Mouse (Mus musculus): ENCODE data around the gene Depdc5.
"Not testable (repeated sequence)": the region's sequence is repeated elsewhere in the genome, so short reads cannot be mapped to it uniquely, and the experiment has no call there.

The Depdc5 gene

DNA sequence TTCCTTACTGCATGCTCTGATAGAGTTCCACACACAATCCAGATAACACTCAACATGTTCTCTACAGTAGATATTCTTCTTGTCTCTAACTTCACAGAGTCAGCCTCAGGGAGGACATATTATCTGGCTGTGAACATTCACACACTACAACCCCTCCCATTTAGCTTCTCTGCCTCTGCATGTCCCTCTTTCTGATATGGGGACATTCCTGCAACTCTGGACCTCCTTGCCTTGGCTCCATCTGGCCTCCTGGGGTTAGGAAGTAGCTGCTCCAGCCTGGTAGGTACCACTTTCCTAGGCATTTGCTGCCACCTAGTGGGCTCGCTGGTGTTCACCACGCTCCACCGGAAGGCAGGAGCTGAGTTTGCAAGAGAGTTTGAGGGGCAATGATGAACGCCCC is 169.6 kb downstream of the Depdc5 start:
- peak; percentile 91 for DNase-seq

DNA sequence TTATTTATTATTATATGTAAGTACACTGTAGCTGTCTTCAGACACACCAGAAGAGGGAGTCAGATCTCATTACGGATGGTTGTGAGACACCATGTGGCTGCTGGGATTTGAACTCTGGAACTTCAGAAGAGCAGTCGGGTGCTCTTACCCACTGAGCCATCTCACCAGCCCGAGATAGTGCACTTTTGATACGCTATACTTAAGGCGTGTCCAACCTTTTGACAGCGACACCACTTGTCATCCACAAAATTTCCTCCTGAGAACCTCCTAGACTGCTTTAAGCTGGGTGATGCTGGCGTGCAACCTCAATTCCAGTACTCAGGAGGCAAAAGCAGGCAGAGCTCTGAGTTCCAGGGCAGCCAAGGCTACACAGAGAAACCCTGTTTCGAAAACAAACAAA is 170.1 kb downstream of the Depdc5 start:
- DNase-seq, result not testable (repeated sequence)

DNA sequence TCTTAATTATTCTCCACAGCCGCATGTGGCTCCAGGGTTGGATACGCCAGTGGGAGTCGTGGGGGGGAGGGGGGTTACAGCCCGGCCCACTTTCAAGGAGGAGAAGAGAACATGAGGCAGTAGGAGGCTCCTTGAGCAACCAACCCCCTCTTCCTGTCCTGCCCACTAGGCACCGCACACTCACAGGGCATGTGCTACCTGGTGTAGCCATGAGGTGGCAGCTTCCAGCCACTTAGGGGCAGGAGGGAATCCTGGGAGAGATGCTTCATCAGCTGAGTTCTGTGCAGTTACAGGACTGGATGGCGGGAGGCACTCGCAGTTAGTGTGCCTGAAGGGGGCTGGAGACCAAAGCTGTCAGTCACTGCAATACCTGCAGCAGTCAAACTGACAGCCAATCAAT is 170.6 kb downstream of the Depdc5 start:
- DNase-seq, result peak; percentile 42

DNA sequence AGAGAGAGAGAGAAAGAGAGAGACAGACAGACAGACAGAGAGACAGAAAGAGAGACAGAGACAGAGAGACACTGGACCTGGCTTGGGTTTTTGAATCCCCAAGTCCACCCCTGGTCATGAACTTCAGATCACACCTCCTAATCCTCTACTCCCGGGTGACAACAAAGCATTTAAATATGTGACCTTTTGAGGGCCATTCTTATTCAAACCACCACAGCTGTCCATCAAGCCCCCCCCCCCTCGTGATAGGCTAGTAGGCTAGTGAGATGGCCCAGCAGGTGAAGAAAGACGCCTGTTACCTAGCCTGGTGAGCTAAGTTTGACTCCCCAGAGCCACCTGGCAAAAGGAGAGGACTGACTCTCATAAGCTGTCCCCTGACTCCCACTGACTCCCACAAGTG is 171.4 kb downstream of the Depdc5 start:
- no peak for DNase-seq

DNA sequence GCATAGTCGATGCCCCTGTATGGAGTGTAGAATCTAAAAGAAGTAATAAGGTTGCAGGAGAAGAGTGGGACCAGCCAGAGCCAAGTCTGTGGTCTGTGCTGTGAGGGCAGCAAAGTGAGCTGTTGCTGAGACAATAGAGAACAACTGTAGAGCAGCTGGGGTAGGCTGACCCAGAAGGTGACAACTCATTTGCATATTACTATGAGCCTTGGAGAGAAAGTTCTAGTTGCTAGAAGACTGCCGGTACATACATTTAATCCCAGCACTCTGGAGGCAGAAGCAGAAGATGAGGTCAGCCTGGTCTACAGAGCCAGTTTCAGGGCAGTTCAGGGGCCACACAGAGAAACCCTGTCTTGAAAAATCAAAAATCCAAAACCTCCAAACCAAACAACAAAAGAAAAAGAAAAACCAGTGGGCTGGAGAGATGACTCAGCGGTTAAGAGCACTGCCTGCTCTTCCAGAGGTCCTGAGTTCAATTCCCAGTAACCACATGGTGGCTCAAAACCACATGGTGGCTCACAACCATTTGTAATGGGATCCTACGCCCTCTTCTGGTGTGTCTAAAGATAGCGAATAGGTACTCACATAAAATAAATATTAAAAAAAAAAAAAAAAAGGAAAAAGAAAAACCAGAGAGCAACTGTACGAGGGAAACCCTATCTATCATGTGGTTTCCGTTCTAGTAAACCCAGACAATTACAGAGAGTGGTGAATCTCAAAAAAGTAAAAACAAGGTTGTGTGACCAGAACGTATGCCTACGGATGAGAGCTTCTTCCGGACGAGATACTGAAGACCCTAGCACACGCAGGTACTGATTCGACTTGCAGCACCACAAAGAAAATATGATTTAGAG is 175.4 kb downstream of the Depdc5 start:
- DNase-seq, result no peak

DNA sequence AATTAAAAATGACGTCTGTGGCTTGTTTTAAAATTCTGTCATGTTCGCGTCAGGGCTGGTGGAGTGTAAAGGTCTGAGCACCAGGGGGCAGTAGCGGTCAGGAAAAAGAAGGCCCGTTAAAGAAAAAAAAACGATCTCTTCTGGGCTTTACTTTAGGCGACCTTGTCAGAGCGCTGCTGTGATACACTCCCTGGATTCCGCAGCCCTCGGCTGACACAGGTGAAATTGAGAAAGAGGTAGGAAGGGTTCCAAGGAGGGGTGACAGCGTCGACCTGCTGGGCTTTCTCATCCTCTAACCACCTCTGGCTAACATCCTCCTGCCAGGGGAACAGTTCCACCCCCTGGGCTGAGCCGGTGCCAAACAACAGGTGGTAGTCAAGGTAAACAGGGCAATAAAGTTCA is 176.0 kb downstream of the Depdc5 start:
- peak; percentile 82 for DNase-seq

DNA sequence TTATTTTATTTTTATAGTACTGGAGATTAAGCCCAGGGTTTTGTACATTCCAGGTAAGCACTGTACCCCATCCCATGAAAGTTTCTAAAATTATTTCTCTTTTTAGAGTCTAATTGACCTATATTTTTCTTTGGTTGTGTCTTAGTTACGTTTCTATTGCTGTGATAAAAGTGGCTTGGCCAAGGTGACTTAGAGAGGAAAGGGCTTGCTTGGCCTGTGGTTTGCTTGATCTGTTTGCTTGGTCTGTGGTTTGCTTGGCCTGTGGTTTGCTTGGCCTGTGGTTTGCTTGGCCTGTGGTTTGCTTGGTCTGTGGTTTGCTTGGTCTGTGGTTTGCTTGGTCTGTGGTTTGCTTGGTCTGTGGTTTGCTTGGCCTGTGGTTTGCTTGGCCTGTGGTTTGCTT is 177.2 kb downstream of the Depdc5 start:
- DNase-seq, result not testable (repeated sequence)

DNA sequence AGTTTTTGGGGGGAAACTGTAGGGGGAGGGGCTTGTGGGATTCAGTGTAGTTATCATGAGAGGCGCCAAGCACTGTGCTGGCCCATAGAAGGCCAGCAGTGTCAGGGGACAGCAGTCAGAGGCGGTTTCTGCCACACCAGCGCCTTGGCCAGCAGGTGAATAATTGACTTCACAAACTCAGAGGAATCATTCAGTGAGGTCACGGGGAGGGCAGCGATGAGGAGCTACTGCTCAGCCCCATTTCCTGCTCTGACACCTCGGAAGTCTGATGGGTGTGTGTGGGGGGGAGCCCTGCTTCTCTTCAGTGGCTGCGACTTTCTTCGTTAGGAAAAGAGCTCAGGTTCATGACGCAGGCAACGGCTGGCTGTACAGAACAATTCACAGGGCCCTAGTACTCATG is 179.9 kb downstream of the Depdc5 start:
- no peak for DNase-seq
